Mouse (Mus musculus) ES-Bruce4 (cell line): ENCODE data around the gene Elfn1.

Experiments used
- CTCF ChIP-seq: IDR thresholded peaks from one replicate; pipeline ENCODE4 v1.8.1; 2011; ENCODE audit warnings: low read depth, low read length
- EP300 ChIP-seq: IDR thresholded peaks from 2 replicates; pipeline ENCODE4 v1.6.1; 2011; ENCODE audit warnings: low read depth, low read length; ENCODE audit not compliant: insufficient read depth
- POLR2A ChIP-seq: IDR thresholded peaks from one replicate; pipeline ENCODE4 v1.8.1; 2011; ENCODE audit warnings: low read length; ENCODE audit not compliant: insufficient read depth

DNA sequence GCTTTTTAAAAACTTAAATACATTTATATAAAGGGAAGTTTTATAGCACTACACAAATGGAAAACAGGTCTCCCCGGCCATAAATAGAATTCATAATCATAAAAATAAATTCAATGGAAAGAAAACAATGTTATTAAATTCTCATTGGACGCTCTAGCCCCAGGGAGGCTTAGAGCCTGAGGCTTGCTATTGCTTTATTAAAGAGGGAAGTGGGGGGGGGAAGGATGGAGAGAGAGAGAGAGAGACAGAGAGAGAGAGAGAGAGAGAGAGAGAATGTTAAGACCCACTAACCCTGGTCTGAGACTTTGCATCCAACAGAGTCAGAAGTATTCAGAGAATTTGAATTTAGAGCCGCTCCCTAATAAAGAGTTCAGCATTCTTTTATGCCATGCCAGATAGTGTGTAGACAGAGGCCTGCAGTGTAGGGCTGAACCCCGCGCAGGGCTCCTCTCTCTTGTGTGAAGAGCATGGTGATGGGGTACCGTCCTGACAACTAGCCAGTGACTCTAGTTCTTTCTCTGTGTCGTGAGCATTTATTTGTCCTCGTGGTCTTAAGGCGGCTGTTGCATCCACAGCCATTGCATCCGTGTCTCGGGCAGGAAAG is 42.3 kb downstream of the Elfn1 start:
- no peak for TF ChIP-seq EP300
- no peak for TF ChIP-seq CTCF
- TF ChIP-seq POLR2A, result no peak
